Mouse (Mus musculus): ENCODE results near the gene AC131692.1.
"Not testable (repeated sequence)": the region's sequence is repeated elsewhere in the genome, so short reads cannot be mapped to it uniquely, and the experiment has no call there.

The AC131692.1 gene

GRCm38 (mm10) chr19:6117346-6117985 is 23.2 kb downstream of the AC131692.1 start:
- no peak for DNase-seq (ENCODE audit: low spot score)

- DNase-seq (ENCODE audit: low spot score): peak; percentile 89
Observed at GRCm38 (mm10) chr19:6117986-6118676, 23.9 kb downstream of the AC131692.1 start, which contains the start of gene Sac3d1. Gene Sac3d1, minus strand, starts transcription at chr19:6118650.

GRCm38 (mm10) chr19:6118677-6119185 is 24.5 kb downstream of the AC131692.1 start:
- no peak for DNase-seq (ENCODE audit: low spot score)

- no peak for DNase-seq (ENCODE audit: low spot score)
Observed at GRCm38 (mm10) chr19:6121761-6122160, 27.5 kb downstream of the AC131692.1 start.

- no peak for DNase-seq (ENCODE audit: low spot score)
Observed at GRCm38 (mm10) chr19:6123330-6123729, 29.1 kb downstream of the AC131692.1 start.

- DNase-seq (ENCODE audit: low spot score): no peak
Observed at GRCm38 (mm10) chr19:6124898-6125297, 30.7 kb downstream of the AC131692.1 start.

GRCm38 (mm10) chr19:6126289-6126688 is 32.1 kb downstream of the AC131692.1 start:
- DNase-seq (ENCODE audit: low spot score): no peak

GRCm38 (mm10) chr19:6126789-6127580 is 32.8 kb downstream of the AC131692.1 start:
- DNase-seq (ENCODE audit: low spot score): no peak

GRCm38 (mm10) chr19:6127760-6128341 is 33.6 kb downstream of the AC131692.1 start, which contains the start of gene Snx15:
Gene Snx15, minus strand, starts transcription at chr19:6128304.
- peak; percentile 94 for DNase-seq (ENCODE audit: low spot score)

- DNase-seq (ENCODE audit: low spot score): not testable (repeated sequence)
Observed at GRCm38 (mm10) chr19:6130414-6131128, 36.4 kb downstream of the AC131692.1 start.

- no peak for DNase-seq (ENCODE audit: low spot score)
Observed at GRCm38 (mm10) chr19:6132171-6132827, 38.1 kb downstream of the AC131692.1 start.

GRCm38 (mm10) chr19:6133197-6133596 is 39.0 kb downstream of the AC131692.1 start:
- DNase-seq (ENCODE audit: low spot score): not testable (repeated sequence)

- no peak for DNase-seq (ENCODE audit: low spot score)
Observed at GRCm38 (mm10) chr19:6136397-6136796, 42.2 kb downstream of the AC131692.1 start.

GRCm38 (mm10) chr19:6139701-6140100 is 45.5 kb downstream of the AC131692.1 start:
- no peak for DNase-seq (ENCODE audit: low spot score)

GRCm38 (mm10) chr19:6140374-6140677 is 46.1 kb downstream of the AC131692.1 start:
- no peak for DNase-seq (ENCODE audit: low spot score)

GRCm38 (mm10) chr19:6140678-6141393 is 46.6 kb downstream of the AC131692.1 start, which contains the start of gene Batf2:
Gene Batf2, plus strand, starts transcription at chr19:6140983.
- DNase-seq (ENCODE audit: low spot score): peak; percentile 94

- DNase-seq (ENCODE audit: low spot score): peak; percentile 81
Observed at GRCm38 (mm10) chr19:6141394-6141749, 47.2 kb downstream of the AC131692.1 start, which contains the start of gene Arl2. Gene Arl2, minus strand, starts transcription at chr19:6141548.

GRCm38 (mm10) chr19:6144842-6145241 is 50.6 kb downstream of the AC131692.1 start:
- no peak for DNase-seq (ENCODE audit: low spot score)

Data from testis, postnatal 14 days (tissue).